Mouse (Mus musculus): Measurements from ENCODE around the gene Katnbl1. TPM values are rescaled to one million over a fixed set of nuclear protein-coding genes. Genes with fewer than 3 reads are reported as not detected.

Katnbl1 gene
- 36.9 and 37.1 TPM in 2 replicates for polyA plus RNA-seq (2015; fragmentation: Nextera tagmentation; extraction: Ambion mirVana)

- peaks cover 12% of the 10 kb centered on the region; the same call in 1 of the 2 replicates for H3K27me3 ChIP-seq
- peak; percentile 99 for ATAC-seq (ENCODE audit: low FRiP score)
- under 1% methylated on average over 72 of the region's 72 CpGs for WGBS
- peak within 1 kb of the TSS; percentile 92 for H3K27ac ChIP-seq
- peaks cover 14% of the 10 kb centered on the region for H3K4me1 ChIP-seq (replicated peaks)
- H3K4me3 ChIP-seq = peak within 1 kb of the TSS; percentile 87
- H3K9ac ChIP-seq = peak within 1 kb of the TSS; percentile 93
- H3K4me2 ChIP-seq = peak within 1 kb of the TSS; percentile 69
- H3K36me3 ChIP-seq = no peaks in the 10 kb centered on the region
- H3K9me3 ChIP-seq = no peaks in the 10 kb centered on the region
Measured at GRCm38 (mm10) chr2:112378973-112379898, at the start of gene Katnbl1. Katnbl1 (plus strand) TSS chr2:112379211.

GRCm38 (mm10) chr2:112332051-112332898 lies 46.7 kb upstream of the Katnbl1 start:
- ATAC-seq (ENCODE audit: low FRiP score) = no peak
- no peak overlapping the region for H3K4me2 ChIP-seq
- H3K4me1 ChIP-seq (replicated peaks) = no peaks in the 10 kb centered on the region
- H3K9me3 ChIP-seq = no peaks in the 10 kb centered on the region
- H3K9ac ChIP-seq = no peak overlapping the region
- WGBS = 80% methylated on average over 4 of the region's 4 CpGs
- H3K27me3 ChIP-seq = no peaks in the 10 kb centered on the region
- H3K27ac ChIP-seq = no peak overlapping the region
- no peak overlapping the region for H3K4me3 ChIP-seq
- H3K36me3 ChIP-seq = peaks cover 31% of the 10 kb centered on the region

- no peak for ATAC-seq (ENCODE audit: low FRiP score)
- H3K27me3 ChIP-seq = no peaks in the 10 kb centered on the region
- H3K27ac ChIP-seq = no peak overlapping the region
- no peak overlapping the region for H3K4me2 ChIP-seq
- no peak overlapping the region for H3K9ac ChIP-seq
- H3K9me3 ChIP-seq = no peaks in the 10 kb centered on the region
- 92% methylated on average over 6 of the region's 6 CpGs for WGBS
- H3K4me1 ChIP-seq (replicated peaks) = no peaks in the 10 kb centered on the region
- peaks cover 68% of the 10 kb centered on the region for H3K36me3 ChIP-seq
- H3K4me3 ChIP-seq = no peak overlapping the region
Measured at GRCm38 (mm10) chr2:112337211-112337610, 41.8 kb upstream of the Katnbl1 start.

- no peak for ATAC-seq (ENCODE audit: low FRiP score)
- 91% methylated on average over 2 of the region's 2 CpGs for WGBS
- Histone ChIP-seq H3K27me3 (no peaks in the 10 kb centered on the region), H3K27ac (no peak overlapping the region), H3K4me3 (no peak overlapping the region), H3K36me3 (peaks cover 67% of the 10 kb centered on the region), H3K4me2 (no peak overlapping the region), H3K9me3 (no peaks in the 10 kb centered on the region), H3K4me1 (replicated peaks) (no peaks in the 10 kb centered on the region), H3K9ac (no peak overlapping the region)
Measured at GRCm38 (mm10) chr2:112339736-112340135, 39.3 kb upstream of the Katnbl1 start.

GRCm38 (mm10) chr2:112341117-112341516 lies 37.9 kb upstream of the Katnbl1 start:
- Histone ChIP-seq H3K4me3 (no peak overlapping the region), H3K4me1 (replicated peaks) (no peaks in the 10 kb centered on the region), H3K27ac (no peak overlapping the region), H3K4me2 (no peak overlapping the region), H3K36me3 (peaks cover 66% of the 10 kb centered on the region), H3K9me3 (no peaks in the 10 kb centered on the region), H3K9ac (no peak overlapping the region), H3K27me3 (no peaks in the 10 kb centered on the region)
- 69% methylated on average over 3 of the region's 3 CpGs for WGBS
- no peak for ATAC-seq (ENCODE audit: low FRiP score)

GRCm38 (mm10) chr2:112348246-112348645 lies 30.8 kb upstream of the Katnbl1 start:
- WGBS = 96% methylated on average over 3 of the region's 3 CpGs

GRCm38 (mm10) chr2:112353685-112354455 lies 25.1 kb upstream of the Katnbl1 start:
- no peaks in the 10 kb centered on the region for H3K4me1 ChIP-seq (replicated peaks)
- ATAC-seq (ENCODE audit: low FRiP score) = no peak
- no peak overlapping the region for H3K27ac ChIP-seq
- H3K4me2 ChIP-seq = no peak overlapping the region
- 87% methylated on average over 7 of the region's 7 CpGs for WGBS
- H3K36me3 ChIP-seq = peaks cover 81% of the 10 kb centered on the region
- H3K9me3 ChIP-seq = no peaks in the 10 kb centered on the region
- H3K4me3 ChIP-seq = no peak overlapping the region
- no peak overlapping the region for H3K9ac ChIP-seq
- no peaks in the 10 kb centered on the region for H3K27me3 ChIP-seq

More at GRCm38 (mm10) chr2:112348246-112348645, 30.8 kb upstream of the Katnbl1 start:
- no peak overlapping the region for H3K4me2 ChIP-seq
- no peaks in the 10 kb centered on the region for H3K9me3 ChIP-seq
- H3K4me1 ChIP-seq (replicated peaks) = no peaks in the 10 kb centered on the region
- no peak overlapping the region for H3K27ac ChIP-seq
- no peak for ATAC-seq (ENCODE audit: low FRiP score)
- H3K9ac ChIP-seq = no peak overlapping the region
- no peak overlapping the region for H3K4me3 ChIP-seq
- peaks cover 69% of the 10 kb centered on the region for H3K36me3 ChIP-seq
- H3K27me3 ChIP-seq = no peaks in the 10 kb centered on the region

- ATAC-seq (ENCODE audit: low FRiP score) = no peak
- H3K4me1 ChIP-seq (replicated peaks) = no peaks in the 10 kb centered on the region
- 86% methylated on average over 2 of the region's 2 CpGs for WGBS
- no peak overlapping the region for H3K27ac ChIP-seq
- no peak overlapping the region for H3K4me3 ChIP-seq
- no peak overlapping the region for H3K9ac ChIP-seq
- H3K36me3 ChIP-seq = peaks cover 90% of the 10 kb centered on the region
- H3K9me3 ChIP-seq = no peaks in the 10 kb centered on the region
- no peaks in the 10 kb centered on the region for H3K27me3 ChIP-seq
- H3K4me2 ChIP-seq = no peak overlapping the region
Measured at GRCm38 (mm10) chr2:112359611-112360010, 19.4 kb upstream of the Katnbl1 start.

- no peaks in the 10 kb centered on the region for H3K4me1 ChIP-seq (replicated peaks)
- H3K9ac ChIP-seq = no peak overlapping the region
- WGBS = 93% methylated on average over 12 of the region's 12 CpGs
- no peaks in the 10 kb centered on the region for H3K27me3 ChIP-seq
- H3K36me3 ChIP-seq = peaks cover 87% of the 10 kb centered on the region
- ATAC-seq (ENCODE audit: low FRiP score) = no peak
- no peak overlapping the region for H3K4me3 ChIP-seq
- no peak overlapping the region for H3K4me2 ChIP-seq
- no peak overlapping the region for H3K27ac ChIP-seq
- no peaks in the 10 kb centered on the region for H3K9me3 ChIP-seq
Measured at GRCm38 (mm10) chr2:112360012-112360780, 18.8 kb upstream of the Katnbl1 start.

GRCm38 (mm10) chr2:112360781-112361169 lies 18.2 kb upstream of the Katnbl1 start:
- H3K9ac ChIP-seq = no peak overlapping the region
- ATAC-seq (ENCODE audit: low FRiP score) = no peak

GRCm38 (mm10) chr2:112367222-112367621 lies 11.8 kb upstream of the Katnbl1 start:
- Histone ChIP-seq H3K9me3 (no peaks in the 10 kb centered on the region), H3K4me3 (peak overlapping the region; percentile 91), H3K9ac (peak overlapping the region; percentile 91), H3K4me1 (replicated peaks) (peaks cover 16% of the 10 kb centered on the region), H3K4me2 (peak overlapping the region; percentile 93), H3K27ac (peak overlapping the region; percentile 92), H3K27me3 (no peaks in the 10 kb centered on the region), H3K36me3 (peaks cover 22% of the 10 kb centered on the region)
- 20% methylated on average over 15 of the region's 15 CpGs for WGBS
- ATAC-seq (ENCODE audit: low FRiP score) = peak; percentile 28; the same call in 1 of the 2 replicates

More at GRCm38 (mm10) chr2:112360781-112361169, 18.2 kb upstream of the Katnbl1 start:
- Histone ChIP-seq H3K4me2 (no peak overlapping the region), H3K27me3 (no peaks in the 10 kb centered on the region), H3K4me1 (replicated peaks) (no peaks in the 10 kb centered on the region), H3K27ac (no peak overlapping the region), H3K9me3 (no peaks in the 10 kb centered on the region), H3K4me3 (no peak overlapping the region), H3K36me3 (peaks cover 82% of the 10 kb centered on the region)
- 92% methylated on average over 2 of the region's 2 CpGs for WGBS

Data from hindbrain, embryonic 13.5 days (tissue).